Comparison of ENCODE assay signal across 7 mouse cellular contexts in genomic region chr7:140080503-140081156, GRCm38 (mm10). TPM values are rescaled to one million over a fixed set of nuclear protein-coding genes. Genes with fewer than 3 reads are reported as not detected.
DNase-seq lines count a peak whose midpoint lies in the region; ATAC-seq lines count a peak whose summit lies in the region.

No protein-coding gene starts in this region.

- H3K4me1 ChIP-seq in intestine, embryonic 16.5 days (ENCODE audit: control insufficient read depth, insufficient read depth, low read length), result peaks cover 3% of the 10 kb centered on the region

- H3K27me3 ChIP-seq in intestine, embryonic 16.5 days (replicated peaks; ENCODE audit: control insufficient read depth, insufficient read depth, low read length), result peaks cover 28% of the 10 kb centered on the region

- 0 out of 2 replicates have a peak overlapping the region, but pooled peaks have one; percentile 33 for H3K9ac ChIP-seq in intestine, embryonic 16.5 days (ENCODE audit: low read depth, low read length)

- H3K4me2 ChIP-seq in intestine, embryonic 16.5 days (ENCODE audit: low read depth, low read length), result peak overlapping the region; percentile 37

- no peaks in the 10 kb centered on the region for H3K9me3 ChIP-seq in intestine, embryonic 16.5 days (ENCODE audit: control insufficient read depth, low read length)

- DNase-seq in adrenal gland, postnatal 10 days, result peak; percentile 89
- DNase-seq in heart, adult 11 months, result peak; percentile 95
- DNase-seq in left cerebral cortex, adult 9 months (ENCODE audit: low spot score in 2 of 2), result peak; percentile 83 to 94
- peak; percentile 89 to 93 for DNase-seq in right cerebral cortex, postnatal 36 days (ENCODE audit: low spot score in 2 of 2)

- WGBS in intestine, embryonic 16.5 days, result 3% methylated on average over 24 of the region's 24 CpGs

- H3K36me3 ChIP-seq in intestine, embryonic 16.5 days (ENCODE audit: control insufficient read depth, insufficient read depth, low read length), result no peaks in the 10 kb centered on the region

- H3K27ac ChIP-seq in intestine, embryonic 16.5 days (ENCODE audit: low read length), result no peak overlapping the region

- peak overlapping the region; percentile 25 for H3K4me3 ChIP-seq in intestine, embryonic 16.5 days (ENCODE audit: low read length)

- ATAC-seq in common myeloid progenitor, adult 5-6 weeks (replicated peaks; ENCODE audit: low read depth, poor library complexity, severe bottlenecking), result peak; percentile 63
- peak; percentile 70 for ATAC-seq in intestine, embryonic 16.5 days
- peak; percentile 54; the same call in 1 of the 2 replicates for ATAC-seq in megakaryocyte-erythroid progenitor cell, adult 5-6 weeks (replicated peaks; ENCODE audit: low FRiP score, low TSS enrichment, poor library complexity, severe bottlenecking)

RNA-seq across cellular contexts. Expression of gene Caly, which starts 1.7 kb away (rescaled TPM):
- 1 to 10 TPM; 4.9 to 6.6 TPM for total RNA-seq in adrenal gland, postnatal 10 days (2021)
- total RNA-seq in common myeloid progenitor, adult 5-6 weeks (2017), result not detected in 2 replicates
- 3.0 and 3.1 TPM in 2 replicates for polyA plus RNA-seq in intestine, embryonic 16.5 days (2015; fragmentation: Nextera tagmentation; extraction: Ambion mirVana)
- total RNA-seq in megakaryocyte-erythroid progenitor cell, adult 5-6 weeks (2014; fragmentation: Nextera tagmentation), result not detected in 2 replicates
- total RNA-seq in megakaryocyte-erythroid progenitor cell, adult 5-6 weeks (2017), result not detected in 2 replicates

RNA-seq across cellular contexts. Expression of gene Prap1, which starts 12.6 kb away (rescaled TPM):
- not detected for total RNA-seq in adrenal gland, postnatal 10 days (2021)
- total RNA-seq in common myeloid progenitor, adult 5-6 weeks (2017), result not detected in 2 replicates
- polyA plus RNA-seq in intestine, embryonic 16.5 days (2015; fragmentation: Nextera tagmentation; extraction: Ambion mirVana), result 902 and 1,035 TPM in 2 replicates
- not detected in 2 replicates for total RNA-seq in megakaryocyte-erythroid progenitor cell, adult 5-6 weeks (2014; fragmentation: Nextera tagmentation)
- total RNA-seq in megakaryocyte-erythroid progenitor cell, adult 5-6 weeks (2017), result not detected in 2 replicates

RNA-seq across cellular contexts. Expression of gene Fuom, which starts 21.6 kb away (rescaled TPM):
- total RNA-seq in adrenal gland, postnatal 10 days (2021), result 10 to 100 TPM; 82.5 to 99.0 TPM
- 2.8 and 6.6 TPM in 2 replicates for total RNA-seq in common myeloid progenitor, adult 5-6 weeks (2017)
- polyA plus RNA-seq in intestine, embryonic 16.5 days (2015; fragmentation: Nextera tagmentation; extraction: Ambion mirVana), result 68.2 and 70.7 TPM in 2 replicates
- total RNA-seq in megakaryocyte-erythroid progenitor cell, adult 5-6 weeks (2014; fragmentation: Nextera tagmentation), result 4.1 and 17.9 TPM in 2 replicates
- 12.0 TPM in 1 of 2 replicates, not detected in the other for total RNA-seq in megakaryocyte-erythroid progenitor cell, adult 5-6 weeks (2017)

RNA-seq across cellular contexts. Expression of gene Msx3, which starts 31.7 kb away (rescaled TPM):
- not detected for total RNA-seq in adrenal gland, postnatal 10 days (2021)
- not detected in 2 replicates for total RNA-seq in common myeloid progenitor, adult 5-6 weeks (2017)
- not detected in 2 replicates for polyA plus RNA-seq in intestine, embryonic 16.5 days (2015; fragmentation: Nextera tagmentation; extraction: Ambion mirVana)
- total RNA-seq in megakaryocyte-erythroid progenitor cell, adult 5-6 weeks (2014; fragmentation: Nextera tagmentation), result not detected in 2 replicates
- total RNA-seq in megakaryocyte-erythroid progenitor cell, adult 5-6 weeks (2017), result not detected in 2 replicates

RNA-seq across cellular contexts. Expression of gene Paox, which starts 35.0 kb away (rescaled TPM):
- 10 to 100 TPM; 21.2 to 25.1 TPM for total RNA-seq in adrenal gland, postnatal 10 days (2021)
- 11.1 and 11.4 TPM in 2 replicates for total RNA-seq in common myeloid progenitor, adult 5-6 weeks (2017)
- 38.6 and 41.0 TPM in 2 replicates for polyA plus RNA-seq in intestine, embryonic 16.5 days (2015; fragmentation: Nextera tagmentation; extraction: Ambion mirVana)
- 15.1 and 22.1 TPM in 2 replicates for total RNA-seq in megakaryocyte-erythroid progenitor cell, adult 5-6 weeks (2014; fragmentation: Nextera tagmentation)
- 4.1 and 6.9 TPM in 2 replicates for total RNA-seq in megakaryocyte-erythroid progenitor cell, adult 5-6 weeks (2017)

Comparison
In these comparisons a context has a peak if more than half of its experiments do, and no peak if none do; other contexts are left out.
1. RNA of gene Fuom, which starts 21.6 kb away (total RNA-seq): 82.5 to 99.0 TPM in adrenal gland, postnatal 10 days; 2.8 to 6.6 TPM in common myeloid progenitor, adult 5-6 weeks and 4.1 to 17.9 TPM in megakaryocyte-erythroid progenitor cell, adult 5-6 weeks; every median in the first group is over 4 times any median in the second.
2. Peak in every context shown above with its lines, with median percentiles within 50 percentile points of each other: DNase-seq and ATAC-seq.